Mouse (Mus musculus) C2C12 (cell line): ENCODE measurements at regions not wholly inside any gene's neighbourhood (a gene's known extent, or its start where the extent isn't known, plus 50 kb on each side); places are given as distances from the start of the nearest gene placed in this dataset.

Experiments used
- CEBPB ChIP-seq: IDR thresholded peaks from one replicate; pipeline ENCODE4 v1.6.1; 2011; ENCODE audit warnings: low read depth, mild to moderate bottlenecking, control low read depth, moderate library complexity
- CTCF ChIP-seq: IDR thresholded peaks from one replicate; pipeline ENCODE4 v1.5.1; 2011; ENCODE audit not compliant: control insufficient read depth, insufficient read depth, insufficient read length
- MYOD1 ChIP-seq: IDR thresholded peaks from one replicate; pipeline ENCODE4 v1.6.1; 2011; ENCODE audit warnings: low read depth; ENCODE audit not compliant: control insufficient read depth, insufficient read length
- MYOG ChIP-seq: IDR thresholded peaks from one replicate; pipeline ENCODE4 v1.6.1; 2011; ENCODE audit not compliant: control insufficient read depth, insufficient read length; ENCODE audit errors: extremely low read depth

- TF ChIP-seq CTCF (no peak), MYOG (no peak), MYOD1 (no peak), CEBPB (no peak)
These were observed 74.3 kb downstream of the Fam161a start for GRCm38 (mm10) chr11:23081616-23082015.
